Mouse (Mus musculus): ENCODE measurements around the gene Eftud2. TPM values are rescaled to one million over a fixed set of nuclear protein-coding genes. Genes with fewer than 3 reads are reported as not detected.

Gene Eftud2
- polyA plus RNA-seq, 2 experiments = 95.0 to 137 TPM

DNA sequence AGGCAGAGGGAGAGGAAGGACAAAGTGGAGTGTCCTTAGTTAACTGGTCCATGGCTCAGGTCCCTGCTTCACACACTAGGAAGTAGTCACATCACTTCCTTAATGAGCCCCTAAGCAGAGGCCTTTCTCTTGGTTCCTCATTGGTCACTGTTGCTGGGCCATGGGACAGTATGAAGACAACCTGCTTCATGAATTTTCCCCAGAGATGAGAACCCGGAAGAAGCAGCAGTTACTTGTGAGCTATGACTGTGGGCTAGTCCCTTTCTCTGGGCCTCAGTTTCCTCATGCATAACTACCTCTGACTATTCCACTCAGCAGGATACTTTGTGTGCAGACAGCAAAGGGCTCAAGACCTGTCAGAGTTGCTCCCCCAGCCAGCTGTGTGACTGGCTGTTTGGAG lies 43.4 kb downstream of the Eftud2 start:
- peaks cover 57% of the 10 kb centered on the region for H3K36me3 ChIP-seq (ENCODE audit: control insufficient read depth, insufficient read depth, low read length)
- ATAC-seq (ENCODE audit: low FRiP score, low read depth) (no peak), DNase-seq (ENCODE audit: low spot score) (no peak)
- 85% methylated on average over 1 of the region's 1 CpGs for WGBS
- TF ChIP-seq POLR2A (IDR thresholded peaks at IDR 0.05; ENCODE audit: borderline replicate concordance, extremely low read depth, insufficient read depth, insufficient read length) = no peak
- no peak overlapping the region for H3K4me2 ChIP-seq (replicated peaks; ENCODE audit: low read depth, low read length, severe bottlenecking)
- no peaks in the 10 kb centered on the region; the same call in 1 of the 2 replicates for H3K4me1 ChIP-seq (ENCODE audit: control insufficient read depth, insufficient read depth, low read length)
- no peak overlapping the region for H3K27ac ChIP-seq (replicated peaks; ENCODE audit: low read depth, low read length)
- H3K9ac ChIP-seq (ENCODE audit: low read depth, low read length, severe bottlenecking) = no peak overlapping the region
- H3K4me3 ChIP-seq (replicated peaks; ENCODE audit: low read length) = no peak overlapping the region
- H3K27me3 ChIP-seq (ENCODE audit: control insufficient read depth, insufficient read depth, low read length) = no peaks in the 10 kb centered on the region
- H3K9me3 ChIP-seq (ENCODE audit: control insufficient read depth, low read length) = no peaks in the 10 kb centered on the region

DNA sequence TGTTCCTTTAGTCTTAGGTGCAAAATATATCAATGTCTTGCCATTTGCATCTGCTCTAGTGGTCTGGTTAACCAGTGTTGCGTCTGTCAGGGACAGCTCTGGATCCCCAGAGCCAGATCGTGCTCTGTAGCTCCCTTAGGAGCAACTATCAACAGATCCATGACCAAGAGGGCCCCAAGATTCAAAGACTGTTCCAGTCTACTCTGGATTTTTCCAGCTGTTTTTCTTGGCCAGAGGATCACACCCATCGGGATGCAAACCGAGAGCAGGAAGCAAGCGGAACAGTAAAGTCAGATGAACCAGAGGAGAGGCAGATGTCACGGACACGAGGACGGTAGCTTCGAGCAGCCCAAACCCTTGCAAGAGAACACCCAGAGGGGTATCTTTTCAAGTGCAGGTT lies 44.6 kb downstream of the Eftud2 start:
- DNase-seq (ENCODE audit: low spot score) (no peak), ATAC-seq (ENCODE audit: low FRiP score, low read depth) (no peak)
- 83% methylated on average over 9 of the region's 9 CpGs for WGBS
- no peak for TF ChIP-seq POLR2A (IDR thresholded peaks at IDR 0.05; ENCODE audit: borderline replicate concordance, extremely low read depth, insufficient read depth, insufficient read length)
- no peak overlapping the region for H3K9ac ChIP-seq (ENCODE audit: low read depth, low read length, severe bottlenecking)
- H3K27me3 ChIP-seq (ENCODE audit: control insufficient read depth, insufficient read depth, low read length) = no peaks in the 10 kb centered on the region
- no peak overlapping the region for H3K4me3 ChIP-seq (replicated peaks; ENCODE audit: low read length)
- no peak overlapping the region for H3K27ac ChIP-seq (replicated peaks; ENCODE audit: low read depth, low read length)
- H3K9me3 ChIP-seq (ENCODE audit: control insufficient read depth, low read length) = no peaks in the 10 kb centered on the region
- H3K36me3 ChIP-seq (ENCODE audit: control insufficient read depth, insufficient read depth, low read length) = peaks cover 45% of the 10 kb centered on the region
- no peak overlapping the region for H3K4me2 ChIP-seq (replicated peaks; ENCODE audit: low read depth, low read length, severe bottlenecking)
- no peaks in the 10 kb centered on the region; the same call in 1 of the 2 replicates for H3K4me1 ChIP-seq (ENCODE audit: control insufficient read depth, insufficient read depth, low read length)

DNA sequence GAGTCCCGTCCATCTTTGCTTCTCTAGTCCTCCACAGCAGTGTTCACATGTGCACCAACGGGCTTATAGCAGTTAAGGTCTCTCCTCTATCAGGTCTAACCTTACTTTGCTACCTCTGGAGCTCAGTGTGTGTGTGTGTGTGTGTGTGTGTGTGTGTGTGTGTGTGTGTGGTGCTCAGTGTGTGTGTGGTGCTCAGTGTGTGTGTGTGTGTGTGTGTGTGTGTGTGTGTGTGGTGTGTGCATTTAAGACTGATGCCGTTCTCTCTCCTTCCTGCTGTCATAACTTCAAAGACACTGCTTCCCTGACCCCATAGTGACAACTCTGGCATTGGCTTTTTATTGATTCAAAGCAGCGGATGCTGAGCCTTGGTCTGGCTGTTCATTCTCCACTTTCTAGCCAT lies 45.2 kb downstream of the Eftud2 start, which contains the start of gene Higd1b:
Gene Higd1b (plus strand): TSS at position 301 of the 400 bp plus-strand sequence.
- Histone ChIP-seq H3K4me3 (replicated peaks; ENCODE audit: low read length) (no peak within 1 kb of the TSS), H3K4me1 (ENCODE audit: control insufficient read depth, insufficient read depth, low read length) (no peaks in the 10 kb centered on the region; the same call in 1 of the 2 replicates), H3K27me3 (ENCODE audit: control insufficient read depth, insufficient read depth, low read length) (no peaks in the 10 kb centered on the region), H3K36me3 (ENCODE audit: control insufficient read depth, insufficient read depth, low read length) (peaks cover 41% of the 10 kb centered on the region), H3K4me2 (replicated peaks; ENCODE audit: low read depth, low read length, severe bottlenecking) (no peak within 1 kb of the TSS), H3K9ac (ENCODE audit: low read depth, low read length, severe bottlenecking) (no peak within 1 kb of the TSS), H3K27ac (replicated peaks; ENCODE audit: low read depth, low read length) (no peak within 1 kb of the TSS), H3K9me3 (ENCODE audit: control insufficient read depth, low read length) (no peaks in the 10 kb centered on the region)
- TF ChIP-seq POLR2A (IDR thresholded peaks at IDR 0.05; ENCODE audit: borderline replicate concordance, extremely low read depth, insufficient read depth, insufficient read length) = no peak
- WGBS = 72% methylated on average over 4 of the region's 4 CpGs
- DNase-seq (ENCODE audit: low spot score) (no peak), ATAC-seq (ENCODE audit: low FRiP score, low read depth) (no peak)

DNA sequence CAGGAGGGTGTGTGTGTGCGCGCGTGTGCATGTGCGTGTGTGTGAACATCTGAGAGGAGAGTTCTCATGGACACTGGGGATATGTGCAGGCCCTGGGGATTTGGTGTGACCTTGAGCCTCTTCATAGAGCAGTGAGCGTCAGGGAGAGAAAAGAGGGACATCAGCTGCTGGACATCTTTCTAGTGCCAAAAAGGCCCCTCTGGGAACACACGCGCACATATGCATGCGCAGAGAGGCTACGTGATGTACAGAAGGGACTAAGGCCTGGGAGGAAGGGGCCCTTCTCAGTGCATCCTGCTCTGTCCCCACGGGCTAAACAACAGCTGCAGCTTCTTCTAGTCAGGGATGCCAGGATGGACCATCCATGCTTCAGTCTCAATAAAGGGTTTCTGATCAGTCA lies 46.6 kb downstream of the Eftud2 start:
- no peak for DNase-seq (ENCODE audit: low spot score)
- Histone ChIP-seq H3K4me3 (replicated peaks; ENCODE audit: low read length) (no peak overlapping the region), H3K27me3 (ENCODE audit: control insufficient read depth, insufficient read depth, low read length) (no peaks in the 10 kb centered on the region), H3K9ac (ENCODE audit: low read depth, low read length, severe bottlenecking) (no peak overlapping the region), H3K4me2 (replicated peaks; ENCODE audit: low read depth, low read length, severe bottlenecking) (no peak overlapping the region), H3K27ac (replicated peaks; ENCODE audit: low read depth, low read length) (no peak overlapping the region), H3K36me3 (ENCODE audit: control insufficient read depth, insufficient read depth, low read length) (peaks cover 28% of the 10 kb centered on the region), H3K4me1 (ENCODE audit: control insufficient read depth, insufficient read depth, low read length) (no peaks in the 10 kb centered on the region; the same call in 1 of the 2 replicates), H3K9me3 (ENCODE audit: control insufficient read depth, low read length) (no peaks in the 10 kb centered on the region)
- ATAC-seq (ENCODE audit: low FRiP score, low read depth) = no peak
- TF ChIP-seq POLR2A (IDR thresholded peaks at IDR 0.05; ENCODE audit: borderline replicate concordance, extremely low read depth, insufficient read depth, insufficient read length) = no peak
- WGBS = 88% methylated on average over 10 of the region's 10 CpGs

DNA sequence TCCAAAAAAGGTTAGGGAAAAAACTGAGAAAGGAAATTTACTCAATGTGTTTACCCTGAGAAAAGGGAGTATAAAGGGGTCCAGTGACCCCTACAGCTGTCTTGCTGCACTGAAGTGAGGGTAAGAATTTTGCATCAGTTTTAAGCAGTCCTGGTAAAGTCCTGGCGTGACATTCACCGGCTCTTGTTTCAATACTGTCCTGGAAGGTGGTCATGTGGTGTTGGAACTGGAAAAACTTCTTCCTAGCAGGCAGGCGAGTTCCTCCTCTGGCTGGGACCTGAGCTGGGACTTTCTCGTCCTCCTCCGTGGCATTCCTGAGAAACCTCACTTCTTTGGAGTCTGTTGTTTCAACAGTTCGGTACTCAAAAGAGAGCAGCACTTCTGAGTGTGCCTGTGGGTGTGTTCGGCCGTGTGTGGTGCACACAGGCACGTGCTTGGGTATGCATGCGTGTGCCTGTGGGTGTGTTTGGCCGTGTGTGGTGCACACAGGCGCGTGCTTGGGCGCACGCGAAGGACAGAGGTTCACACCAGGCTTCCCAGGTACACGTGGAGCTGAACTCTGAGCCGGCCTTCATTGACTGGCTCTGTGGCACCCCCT lies 48.0 kb downstream of the Eftud2 start:
- H3K9ac ChIP-seq (ENCODE audit: low read depth, low read length, severe bottlenecking) = no peak overlapping the region
- 55% methylated on average over 18 of the region's 18 CpGs for WGBS
- no peak overlapping the region for H3K4me2 ChIP-seq (replicated peaks; ENCODE audit: low read depth, low read length, severe bottlenecking)

More for the DNA sequence above, 48.0 kb downstream of the Eftud2 start:
- DNase-seq (ENCODE audit: low spot score) (no peak), ATAC-seq (ENCODE audit: low FRiP score, low read depth) (no peak)
- Histone ChIP-seq H3K36me3 (ENCODE audit: control insufficient read depth, insufficient read depth, low read length) (peaks cover 13% of the 10 kb centered on the region), H3K4me1 (ENCODE audit: control insufficient read depth, insufficient read depth, low read length) (no peaks in the 10 kb centered on the region; the same call in 1 of the 2 replicates), H3K4me3 (replicated peaks; ENCODE audit: low read length) (no peak overlapping the region), H3K27me3 (ENCODE audit: control insufficient read depth, insufficient read depth, low read length) (no peaks in the 10 kb centered on the region), H3K27ac (replicated peaks; ENCODE audit: low read depth, low read length) (no peak overlapping the region; the same call in 1 of the 2 replicates), H3K9me3 (ENCODE audit: control insufficient read depth, low read length) (no peaks in the 10 kb centered on the region)
- no peak for TF ChIP-seq POLR2A (IDR thresholded peaks at IDR 0.05; ENCODE audit: borderline replicate concordance, extremely low read depth, insufficient read depth, insufficient read length)

Measured in limb, embryonic 14.5 days (tissue).